Mouse (Mus musculus) lung, embryonic 14.5 days (tissue): Measurements from ENCODE around the gene Gprin1. TPM values are rescaled to one million over a fixed set of nuclear protein-coding genes. Genes with fewer than 3 reads are reported as not detected.

Experiments used
- ATAC-seq: fragments of 200-750 bp; cut with Nextera tagmentation; 2 replicates; pipeline ENCODE4 v1.8.0; 2017; ENCODE audit warnings: mild to moderate bottlenecking, moderate TSS enrichment, moderate library complexity; ENCODE audit not compliant: insufficient read depth
- DNase-seq: peaks from one replicate; pipeline ENCODE4 v3.0.0-alpha.2; 2015
- H3K27ac ChIP-seq: fragments of 300-500 bp; sonication (generic); 2 replicates; pipeline ENCODE4 v1.5.1; 2014; ENCODE audit warnings: low read depth, mild to moderate bottlenecking, moderate library complexity
- H3K27me3 ChIP-seq: fragments of 300-500 bp; sonication (generic); 2 replicates; pipeline ENCODE4 v1.6.1; 2014; ENCODE audit warnings: low read length, control low read depth; ENCODE audit not compliant: insufficient read depth
- H3K36me3 ChIP-seq: fragments of 300-500 bp; sonication (generic); 2 replicates; pipeline ENCODE4 v1.6.1; 2014; ENCODE audit warnings: control low read depth; ENCODE audit not compliant: insufficient read depth
- H3K4me1 ChIP-seq: fragments of 300-500 bp; sonication (generic); 2 replicates; pipeline ENCODE4 v1.6.1; 2014; ENCODE audit warnings: antibody characterized with exemption, control low read depth; ENCODE audit not compliant: insufficient read depth
- H3K4me2 ChIP-seq: fragments of 300-500 bp; sonication (generic); 2 replicates; pipeline ENCODE4 v1.6.1; 2014; ENCODE audit warnings: mild to moderate bottlenecking
- H3K4me3 ChIP-seq: fragments of 300-500 bp; sonication (generic); 2 replicates; pipeline ENCODE4 v1.5.1; 2014; ENCODE audit warnings: low read depth, low read length
- H3K9ac ChIP-seq: fragments of 300-500 bp; sonication (generic); 2 replicates; pipeline ENCODE4 v1.6.1; 2014
- H3K9me3 ChIP-seq: fragments of 300-500 bp; sonication (generic); 2 replicates; pipeline ENCODE4 v1.6.1; 2016; ENCODE audit warnings: low read depth, low read length, control low read depth
- CTCF ChIP-seq: IDR thresholded peaks from 2 replicates; pipeline ENCODE4 v1.5.1; 2016; ENCODE audit warnings: antibody characterized with exemption, low read depth
- WGBS: fragments of 180-500 bp; shearing (Covaris S2); extraction: QIAGEN DNeasy Blood & Tissue Kit; methylation state at CpG from one replicate; pipeline ENCODE4 v1.1.7; 2014; 5-methylcytosine and 5-hydroxymethylcytosine counted together
- polyA plus RNA-seq: library from polyadenylated mRNA; unstranded; fragments of >200 nt; fragmentation: Nextera tagmentation; extraction: Ambion mirVana; gene quantifications from 2 replicates; pipeline ENCODE4 v1.2.1, GENCODE M21; 2014

Gene Gprin1
- polyA plus RNA-seq, 1 experiment from 2014 or later: 0.34 TPM

DNA sequence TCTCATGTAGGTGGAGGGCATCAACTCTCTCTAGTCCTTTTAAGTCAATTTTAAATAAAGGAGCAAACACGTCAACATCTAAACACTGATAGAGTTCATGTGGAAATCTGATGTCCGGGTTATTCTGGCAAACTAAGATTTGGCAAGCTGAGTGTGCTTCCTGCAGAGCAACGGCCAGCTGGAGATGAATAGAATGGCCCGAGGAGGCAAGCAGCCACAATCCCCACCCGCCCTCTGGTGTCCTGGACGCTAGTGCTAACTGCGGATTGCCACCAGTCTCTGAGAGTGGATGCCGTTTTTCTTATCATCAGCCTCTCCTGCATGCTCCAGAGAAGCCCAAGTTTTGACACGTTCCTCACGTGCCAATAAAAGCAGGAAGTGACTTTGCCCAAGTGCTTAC lies 2.8 kb downstream of the Gprin1 start:
- H3K27me3 ChIP-seq: peaks cover 32% of the 10 kb centered on the region
- ATAC-seq: no peak

DNA sequence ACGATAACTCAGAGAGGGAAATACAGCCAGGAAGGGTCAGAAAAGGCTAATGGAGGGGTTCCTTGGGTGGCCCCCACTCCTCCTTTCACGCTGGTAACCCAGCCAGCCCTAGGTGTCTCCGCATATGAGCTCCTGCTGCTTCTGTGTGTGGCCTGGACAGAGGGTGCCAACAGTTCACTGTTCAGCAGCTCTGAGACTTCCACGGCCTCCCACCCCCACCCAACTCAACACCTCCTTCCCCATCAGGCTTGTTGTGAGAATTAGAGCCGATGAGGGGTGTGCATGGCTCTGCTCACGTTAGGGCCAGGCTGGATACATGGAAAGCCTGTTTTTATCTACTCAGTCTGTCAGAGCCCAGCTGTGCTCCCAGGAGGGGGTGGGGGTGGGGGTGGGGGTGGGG lies 3.6 kb downstream of the Gprin1 start:
- 26% methylated on average over 6 of the region's 6 CpGs for WGBS
- Histone ChIP-seq H3K27ac (no peak overlapping the region), H3K36me3 (no peaks in the 10 kb centered on the region), H3K27me3 (peaks cover 31% of the 10 kb centered on the region), H3K9me3 (no peaks in the 10 kb centered on the region), H3K4me2 (no peak overlapping the region), H3K4me1 (no peaks in the 10 kb centered on the region), H3K9ac (no peak overlapping the region), H3K4me3 (no peak overlapping the region)
- no peak for TF ChIP-seq CTCF
- no peak for ATAC-seq
- no peak for DNase-seq

More for the DNA sequence above, 2.8 kb downstream of the Gprin1 start:
- no peak overlapping the region for H3K27ac ChIP-seq
- no peak overlapping the region for H3K9ac ChIP-seq
- no peaks in the 10 kb centered on the region for H3K4me1 ChIP-seq
- peak; percentile 4 for DNase-seq
- 35% methylated on average over 10 of the region's 10 CpGs for WGBS
- H3K36me3 ChIP-seq: no peaks in the 10 kb centered on the region
- TF ChIP-seq CTCF: no peak
- H3K4me2 ChIP-seq: no peak overlapping the region
- H3K9me3 ChIP-seq: no peaks in the 10 kb centered on the region
- H3K4me3 ChIP-seq: no peak overlapping the region

DNA sequence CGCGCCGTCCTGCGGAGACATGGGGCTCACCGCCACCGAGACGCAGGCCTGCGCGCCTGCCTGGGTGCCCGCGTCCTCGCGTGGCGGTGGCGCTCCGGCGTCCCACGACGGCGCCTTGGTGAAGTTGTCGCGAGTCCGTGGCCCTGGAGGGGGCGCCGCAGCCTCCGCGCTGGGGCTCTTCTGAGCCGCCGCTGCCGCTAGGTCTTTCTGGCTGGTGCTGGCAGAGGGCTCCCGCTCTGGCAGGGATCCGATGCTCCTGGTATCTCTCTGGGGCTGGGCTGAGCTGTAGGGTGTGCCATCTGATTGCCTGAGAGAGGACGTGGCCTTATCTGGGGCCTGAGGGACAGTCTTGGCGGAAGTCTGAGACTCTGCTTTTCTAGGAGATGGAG lies 11.5 kb downstream of the Gprin1 start:
- H3K4me1 ChIP-seq: 0 out of 2 replicates have a peak, but pooled peaks cover 5% of the 10 kb centered on the region
- no peak overlapping the region for H3K27ac ChIP-seq
- H3K4me2 ChIP-seq: peak overlapping the region; percentile 65
- 3% methylated on average over 34 of the region's 34 CpGs for WGBS
- no peaks in the 10 kb centered on the region for H3K9me3 ChIP-seq
- no peaks in the 10 kb centered on the region for H3K36me3 ChIP-seq
- TF ChIP-seq CTCF: no peak
- no peak for DNase-seq
- no peak overlapping the region for H3K9ac ChIP-seq
- peak overlapping the region; percentile 37 for H3K4me3 ChIP-seq
- peaks cover 45% of the 10 kb centered on the region for H3K27me3 ChIP-seq
- no peak for ATAC-seq

DNA sequence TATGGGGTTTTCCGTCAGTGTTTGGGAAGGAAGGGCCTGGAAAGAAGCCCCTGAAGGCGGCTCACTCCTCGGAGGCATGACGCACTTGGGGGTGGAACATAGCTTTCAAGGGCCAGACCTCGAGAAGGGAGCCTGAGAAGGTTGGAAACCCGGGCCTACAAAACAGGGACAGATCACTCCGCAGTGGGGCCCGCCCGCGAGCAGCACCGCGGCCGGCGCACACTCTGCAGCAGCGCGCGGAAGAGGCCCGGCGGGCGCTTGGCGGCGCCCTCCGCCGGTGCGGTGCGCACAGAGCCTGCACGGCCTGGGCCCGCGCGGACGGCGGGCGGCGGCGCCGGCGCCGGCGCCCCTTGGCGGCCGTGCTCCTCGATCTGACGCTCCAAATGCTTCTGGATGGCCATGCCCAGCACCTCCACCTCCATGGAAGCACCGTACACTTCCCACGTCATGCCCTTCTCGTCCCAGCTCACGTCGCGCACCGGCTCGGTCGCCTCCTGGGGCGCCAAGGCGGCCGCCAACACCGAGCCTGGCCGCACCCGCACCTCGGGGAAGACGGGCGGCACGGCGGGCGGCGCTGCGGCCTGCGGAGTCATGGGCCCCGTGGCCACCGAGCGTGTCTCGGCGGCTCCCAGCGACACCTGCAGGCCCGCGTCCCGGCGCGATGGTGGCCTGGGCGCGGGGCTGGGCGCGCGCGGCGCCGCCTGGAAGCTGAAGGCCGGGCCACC lies 12.0 kb downstream of the Gprin1 start:
- peak; percentile 78 for ATAC-seq
- H3K36me3 ChIP-seq: no peaks in the 10 kb centered on the region
- peaks cover 45% of the 10 kb centered on the region for H3K27me3 ChIP-seq
- H3K27ac ChIP-seq: no peak overlapping the region
- DNase-seq: peak; percentile 70
- TF ChIP-seq CTCF: no peak
- no peaks in the 10 kb centered on the region for H3K9me3 ChIP-seq
- H3K9ac ChIP-seq: peak overlapping the region; percentile 16; the same call in 1 of the 2 replicates
- WGBS: 1% methylated on average over 81 of the region's 87 CpGs
- peak overlapping the region; percentile 37 for H3K4me3 ChIP-seq
- 0 out of 2 replicates have a peak, but pooled peaks cover 5% of the 10 kb centered on the region for H3K4me1 ChIP-seq
- H3K4me2 ChIP-seq: peak overlapping the region; percentile 65

DNA sequence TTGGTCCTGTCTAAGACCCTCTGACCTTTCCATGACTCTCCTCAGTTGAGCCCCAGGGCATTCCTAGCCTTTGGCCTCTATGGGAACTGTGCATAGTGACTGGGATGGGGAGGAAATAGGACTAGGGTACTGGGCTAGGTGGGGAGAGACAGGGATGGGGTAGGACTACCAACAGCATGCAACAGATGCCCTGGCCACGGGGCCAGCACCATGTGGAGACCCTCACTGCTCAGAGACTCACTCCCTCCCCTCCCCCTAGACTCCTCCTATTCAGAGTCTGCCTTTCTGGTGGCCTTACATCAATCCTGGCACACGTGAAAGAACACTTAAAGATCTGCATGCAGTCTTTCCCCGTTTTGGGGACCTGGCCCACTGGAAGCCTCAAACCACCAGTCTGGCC lies 12.7 kb downstream of the Gprin1 start:
- DNase-seq (no peak), ATAC-seq (no peak)
- H3K9ac ChIP-seq: no peak overlapping the region
- H3K4me3 ChIP-seq: peak overlapping the region; percentile 37; the same call in 1 of the 2 replicates
- no peaks in the 10 kb centered on the region for H3K36me3 ChIP-seq
- H3K9me3 ChIP-seq: no peaks in the 10 kb centered on the region
- peaks cover 45% of the 10 kb centered on the region for H3K27me3 ChIP-seq
- TF ChIP-seq CTCF: no peak
- no peak overlapping the region for H3K27ac ChIP-seq
- peak overlapping the region; percentile 65; the same call in 1 of the 2 replicates for H3K4me2 ChIP-seq
- WGBS: 18% methylated on average over 3 of the region's 3 CpGs
- H3K4me1 ChIP-seq: 0 out of 2 replicates have a peak, but pooled peaks cover 5% of the 10 kb centered on the region

DNA sequence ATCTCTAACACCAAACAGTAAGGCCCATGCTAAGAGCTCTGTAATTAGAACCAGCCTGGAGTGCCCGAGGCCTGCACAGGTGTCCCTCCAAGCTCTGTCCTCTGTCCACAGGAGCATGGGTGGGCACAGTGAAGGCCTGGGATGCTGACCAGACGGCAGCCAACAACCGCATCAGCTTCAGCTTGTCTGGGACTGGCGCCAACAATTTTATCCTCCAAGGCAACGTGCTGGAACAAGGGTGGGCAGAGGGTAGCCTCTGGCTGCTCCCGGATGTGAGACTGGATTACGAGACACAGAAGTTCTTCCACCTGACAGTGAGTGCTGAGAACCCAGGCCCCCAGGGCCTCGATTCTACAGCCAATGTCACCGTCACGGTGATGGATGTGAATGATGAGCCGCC lies 23.5 kb downstream of the Gprin1 start:
- H3K27ac ChIP-seq: no peak overlapping the region
- TF ChIP-seq CTCF: no peak
- WGBS: 41% methylated on average over 11 of the region's 11 CpGs
- DNase-seq: peak; percentile 28
- H3K4me2 ChIP-seq: no peak overlapping the region
- no peak overlapping the region for H3K9ac ChIP-seq
- no peaks in the 10 kb centered on the region for H3K4me1 ChIP-seq
- H3K36me3 ChIP-seq: no peaks in the 10 kb centered on the region
- no peak for ATAC-seq
- no peaks in the 10 kb centered on the region for H3K9me3 ChIP-seq
- H3K27me3 ChIP-seq: no peaks in the 10 kb centered on the region
- no peak overlapping the region for H3K4me3 ChIP-seq

DNA sequence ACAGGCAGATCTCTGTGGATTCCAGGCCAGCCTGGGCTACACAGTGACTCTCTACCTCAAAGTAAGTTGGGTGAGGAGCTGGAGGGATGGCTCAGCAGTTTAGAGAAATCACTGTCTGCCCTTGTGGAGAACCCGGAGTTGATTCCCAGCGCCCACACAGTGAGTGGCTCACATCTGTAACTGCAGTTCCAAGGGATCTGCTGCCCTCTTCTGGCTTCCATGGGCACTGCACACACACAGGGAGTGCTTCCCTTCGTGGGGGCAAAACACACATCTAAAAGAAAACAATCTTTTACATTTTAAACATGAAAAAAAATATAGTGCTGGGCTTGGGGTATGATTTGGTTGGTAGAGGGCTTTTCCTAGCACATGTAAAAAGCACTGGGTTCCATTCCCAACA lies 26.5 kb downstream of the Gprin1 start:
- H3K4me2 ChIP-seq: no peak overlapping the region
- H3K9me3 ChIP-seq: no peaks in the 10 kb centered on the region
- TF ChIP-seq CTCF: peak; percentile 19; the same call in 1 of the 2 replicates
- H3K4me1 ChIP-seq: no peaks in the 10 kb centered on the region
- DNase-seq (no peak), ATAC-seq (no peak)
- H3K36me3 ChIP-seq: no peaks in the 10 kb centered on the region
- H3K4me3 ChIP-seq: no peak overlapping the region
- WGBS: 92% methylated on average over 3 of the region's 3 CpGs
- H3K27me3 ChIP-seq: no peaks in the 10 kb centered on the region
- no peak overlapping the region for H3K27ac ChIP-seq
- no peak overlapping the region for H3K9ac ChIP-seq
